In the genomic region with DNA sequence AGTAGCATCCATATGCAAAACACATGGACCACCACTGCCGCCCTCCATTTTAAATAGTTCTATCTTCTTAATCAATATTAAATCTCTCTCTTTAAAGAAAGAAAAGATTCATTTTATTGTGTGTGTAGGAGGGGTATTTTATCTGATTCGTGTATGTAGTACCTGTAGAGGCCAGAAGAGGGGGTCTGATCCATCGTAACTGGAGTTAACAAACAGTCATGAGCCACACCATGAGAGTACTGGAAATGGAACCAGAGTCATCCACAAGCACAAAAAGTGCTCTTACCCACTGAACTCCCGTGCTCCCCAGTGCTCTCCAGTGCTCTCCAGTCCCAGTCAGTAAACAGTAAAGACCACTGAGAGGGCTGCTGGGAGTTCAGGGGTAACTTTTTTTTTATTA, we compare ENCODE assay signal across 31 mouse cellular contexts.
DNase-seq lines count a peak whose midpoint lies in the region; ATAC-seq and TF ChIP-seq lines count a peak whose summit lies in the region.
"Had no signal": no experiment of that assay in that cellular context is flagged by ENCODE, and none has a peak within 500 bp of the region (broad histone marks: within the 10 kb centered on the region; RNA-seq: fewer than 3 reads in every experiment).

No protein-coding gene starts in this region.

- WGBS in kidney, postnatal 0 days: 91% methylated on average over 4 of the region's 4 CpGs
- WGBS in lung, adult 2 months: 76% methylated on average over 4 of the region's 4 CpGs

- TF ChIP-seq CTCF in kidney, postnatal 0 days (IDR thresholded peaks at IDR 0.05; ENCODE audit: low read depth): peak; percentile 24; the same call in 1 of the 2 replicates
- peak; percentile 43 for TF ChIP-seq CTCF in E14TG2a.4 (conservative IDR thresholded peaks at IDR 0.05; ENCODE audit: low read length)
- TF ChIP-seq CTCF in lung, adult 2 months (IDR thresholded peaks at IDR 0.05; ENCODE audit: insufficient read depth, low read length): no peak

- no peak overlapping the region for H3K9ac ChIP-seq in kidney, postnatal 0 days (ENCODE audit: low read depth, low read length)
- H3K9ac ChIP-seq: heart, embryonic 15.5 days; hindbrain, embryonic 12.5 days; intestine, embryonic 15.5 days; limb, embryonic 13.5 days; liver, embryonic 13.5 days; neural tube, embryonic 15.5 days; stomach, embryonic 15.5 days had no signal

- no peak for ATAC-seq in kidney, postnatal 0 days (replicated peaks; ENCODE audit: low FRiP score, low read depth)
- ATAC-seq: hindbrain, postnatal 0 days; intestine, embryonic 15.5 days had no signal

- no peak overlapping the region for H3K4me3 ChIP-seq in kidney, postnatal 0 days (replicated peaks; ENCODE audit: low read depth, low read length)
- no peak overlapping the region for H3K4me3 ChIP-seq in E14TG2a.4 (replicated peaks; ENCODE audit: low read length)
- no peak overlapping the region for H3K4me3 ChIP-seq in lung, adult 2 months (replicated peaks; ENCODE audit: extremely low read depth, low read depth, low read length)
- H3K4me3 ChIP-seq: erythroblast, embryonic 14.5 days; heart, embryonic 10.5 days; heart, embryonic 15.5 days; hindbrain, embryonic 12.5 days; intestine, embryonic 15.5 days; limb, embryonic 13.5 days; liver, embryonic 13.5 days; neural tube, embryonic 15.5 days; stomach, embryonic 15.5 days had no signal

- no peak overlapping the region for H3K4me2 ChIP-seq in kidney, postnatal 0 days (ENCODE audit: low read length)
- H3K4me2 ChIP-seq: heart, embryonic 15.5 days; hindbrain, embryonic 12.5 days; intestine, embryonic 15.5 days; limb, embryonic 13.5 days; liver, embryonic 13.5 days; neural tube, embryonic 15.5 days; stomach, embryonic 15.5 days had no signal

- peak; percentile 19 to 35 for DNase-seq in cerebellum, postnatal 10 days
- DNase-seq in cerebellum, adult 9-11 months: no peak
- DNase-seq in kidney, postnatal 0 days (ENCODE audit: low spot score): no peak
- no peak for DNase-seq in kidney, postnatal 10 days
- DNase-seq in ZHBTc4 (ENCODE audit: low read depth, low spot score): peak; percentile 28
- DNase-seq in lung, adult 2 months: no peak
- DNase-seq: adrenal gland, postnatal 10 days; cerebellum, adult 11-12 months; gastrocnemius, postnatal 25 days; heart, adult 11 months; heart, postnatal 36 days; kidney, adult 8-10 months; kidney, postnatal 4 days; liver, embryonic 13.5 days; lung, adult 18-20 months; lung, postnatal 10 days; midbrain, embryonic 14.5 days; retina, postnatal 1 day; right cerebral cortex, postnatal 14 days had no signal

- no peak for TF ChIP-seq POLR2A in lung, adult 2 months (IDR thresholded peaks at IDR 0.05; ENCODE audit: borderline replicate concordance, extremely low read depth, low read depth, low read length)

- H3K9me3 ChIP-seq in kidney, postnatal 0 days (replicated peaks; ENCODE audit: low read length): no peaks in the 10 kb centered on the region
- H3K9me3 ChIP-seq in E14TG2a.4 (ENCODE audit: low read length): no peaks in the 10 kb centered on the region
- H3K9me3 ChIP-seq: heart, embryonic 10.5 days; heart, embryonic 15.5 days; hindbrain, embryonic 12.5 days; intestine, embryonic 15.5 days; limb, embryonic 13.5 days; liver, embryonic 13.5 days; neural tube, embryonic 15.5 days; stomach, embryonic 15.5 days had no signal

- peaks cover 6% of the 10 kb centered on the region; the same call in 1 of the 2 replicates for H3K4me1 ChIP-seq in kidney, postnatal 0 days (replicated peaks; ENCODE audit: insufficient read depth, low read length)
- H3K4me1 ChIP-seq in E14TG2a.4 (replicated peaks; ENCODE audit: low read depth, low read length): no peaks in the 10 kb centered on the region
- H3K4me1 ChIP-seq in lung, adult 2 months (ENCODE audit: control insufficient read depth, insufficient read depth, low read length): no peaks in the 10 kb centered on the region
- H3K4me1 ChIP-seq: hindbrain, embryonic 12.5 days; intestine, embryonic 15.5 days; liver, embryonic 13.5 days; neural tube, embryonic 15.5 days; stomach, embryonic 15.5 days had no signal

- H3K27me3 ChIP-seq in kidney, postnatal 0 days (ENCODE audit: insufficient read depth, low read length): no peaks in the 10 kb centered on the region
- no peaks in the 10 kb centered on the region for H3K27me3 ChIP-seq in E14TG2a.4 (ENCODE audit: insufficient read depth, low read length)
- H3K27me3 ChIP-seq: CH12.LX; heart, embryonic 15.5 days; hindbrain, embryonic 12.5 days; intestine, embryonic 15.5 days; limb, embryonic 13.5 days; liver, embryonic 13.5 days; neural tube, embryonic 15.5 days; stomach, embryonic 15.5 days had no signal

- H3K36me3 ChIP-seq in kidney, postnatal 0 days (ENCODE audit: insufficient read depth, low read length): no peaks in the 10 kb centered on the region
- no peaks in the 10 kb centered on the region for H3K36me3 ChIP-seq in E14TG2a.4 (ENCODE audit: insufficient read depth, low read length)
- H3K36me3 ChIP-seq: heart, embryonic 10.5 days; heart, embryonic 15.5 days; hindbrain, embryonic 12.5 days; intestine, embryonic 15.5 days; limb, embryonic 13.5 days; liver, embryonic 13.5 days; neural tube, embryonic 15.5 days; stomach, embryonic 15.5 days had no signal

- no peak overlapping the region for H3K27ac ChIP-seq in kidney, postnatal 0 days
- H3K27ac ChIP-seq: heart, embryonic 10.5 days; heart, embryonic 15.5 days; hindbrain, embryonic 12.5 days; hindbrain, postnatal 0 days; intestine, embryonic 15.5 days; limb, embryonic 13.5 days; liver, embryonic 13.5 days; macrophage; neural tube, embryonic 15.5 days; stomach, embryonic 15.5 days had no signal

Comparison
In these comparisons a context has a peak if more than half of its experiments do, and no peak if none do; other contexts are left out.
1. DNase-seq: peak in cerebellum, postnatal 10 days (2 of 2) and ZHBTc4 (single experiment); none in cerebellum, adult 9-11 months (single experiment), kidney, postnatal 0 days (single experiment), kidney, postnatal 10 days (single experiment) and lung, adult 2 months (single experiment).